Mouse (Mus musculus) forebrain, postnatal 0 days (tissue): ENCODE data around the gene Gm21677. TPM values are rescaled to one million over a fixed set of nuclear protein-coding genes. Genes with fewer than 3 reads are reported as not detected.
"Not testable (repeated sequence)": the region's sequence is repeated elsewhere in the genome, so short reads cannot be mapped to it uniquely, and the experiment has no call there.

ENCODE experiments used
- ATAC-seq: fragments of 200-750 bp; cut with Nextera tagmentation; 2 replicates; pipeline ENCODE4 v1.8.0; 2017; ENCODE audit warnings: mild to moderate bottlenecking, moderate library complexity
- DNase-seq: peaks from one replicate; pipeline ENCODE4 v3.0.0-alpha.2; 2015
- H3K27ac ChIP-seq: fragments of 300-500 bp; sonication (generic); 2 replicates; pipeline ENCODE4 v1.5.1; 2014; ENCODE audit warnings: low read depth, mild to moderate bottlenecking, antibody characterized with exemption, low read length, moderate library complexity, mixed read lengths
- H3K27me3 ChIP-seq: fragments of 300-500 bp; sonication (generic); 2 replicates; pipeline ENCODE4 v1.6.1; 2014; ENCODE audit warnings: mild to moderate bottlenecking, low read length, mixed read lengths; ENCODE audit not compliant: insufficient read depth
- H3K36me3 ChIP-seq: fragments of 300-500 bp; sonication (generic); 2 replicates; pipeline ENCODE4 v1.6.1; 2014; ENCODE audit warnings: mild to moderate bottlenecking, moderate library complexity; ENCODE audit not compliant: insufficient read depth
- H3K4me1 ChIP-seq: fragments of 300-500 bp; sonication (generic); 2 replicates; pipeline ENCODE4 v1.6.1; 2014; ENCODE audit warnings: antibody characterized with exemption; ENCODE audit not compliant: insufficient read depth
- H3K4me2 ChIP-seq: fragments of 300-500 bp; sonication (generic); 2 replicates; pipeline ENCODE4 v1.6.1; 2014; ENCODE audit warnings: low read depth, mild to moderate bottlenecking, moderate library complexity
- H3K4me3 ChIP-seq: fragments of 300-500 bp; sonication (generic); 2 replicates; pipeline ENCODE4 v1.5.1; 2014; ENCODE audit warnings: low read depth, low read length, mixed read lengths
- H3K9ac ChIP-seq: fragments of 300-500 bp; sonication (generic); 2 replicates; pipeline ENCODE4 v1.6.1; 2014; ENCODE audit warnings: mild to moderate bottlenecking
- H3K9me3 ChIP-seq: fragments of 300-500 bp; sonication (generic); 2 replicates; pipeline ENCODE4 v1.6.1; 2016; ENCODE audit warnings: low read length
- WGBS: fragments of 180-500 bp; shearing (Covaris S2); extraction: QIAGEN DNeasy Blood & Tissue Kit; methylation state at CpG from one replicate; pipeline ENCODE4 v1.1.7; 2014; 5-methylcytosine and 5-hydroxymethylcytosine counted together
- polyA plus RNA-seq: library from polyadenylated mRNA; unstranded; fragments of >200 nt; fragmentation: Nextera tagmentation; extraction: Ambion mirVana; gene quantifications from 2 replicates; pipeline ENCODE4 v1.2.1, GENCODE M21; 2015
- total RNA-seq: library from RNA; depleted of rRNA; stranded (reverse); fragments of >200 nt; gene quantifications from 2 replicates; pipeline ENCODE4 v1.2.3, GENCODE M21; 2014; rRNA removed

Gene Gm21677
- 0.23 TPM in 1 of 2 replicates, not detected in the other for total RNA-seq
- not detected in 2 replicates for polyA plus RNA-seq

GRCm38 (mm10) chrY:3306349-3306748 is at the start of gene Gm21677:
Gene Gm21677, minus strand, starts transcription at chrY:3306449.
- ATAC-seq, H3K36me3 ChIP-seq: not testable (repeated sequence)
- no CpG with 5 or more reads among the region's 9 CpGs for WGBS

GRCm38 (mm10) chrY:3345229-3345628 is 39.0 kb upstream of the Gm21677 start, which contains the start of gene Gm21693:
Gene Gm21693, minus strand, starts transcription at chrY:3345329.
- not testable (repeated sequence) for H3K9me3 ChIP-seq
- WGBS = no CpG with 5 or more reads among the region's 9 CpGs

More at GRCm38 (mm10) chrY:3306349-3306748, at the start of gene Gm21677:
- not testable (repeated sequence) for H3K9ac ChIP-seq, H3K4me3 ChIP-seq, DNase-seq, H3K4me1 ChIP-seq, H3K4me2 ChIP-seq, H3K27ac ChIP-seq, H3K27me3 ChIP-seq, H3K9me3 ChIP-seq

GRCm38 (mm10) chrY:3340661-3341060 is 34.4 kb upstream of the Gm21677 start:
- not testable (repeated sequence) for DNase-seq, H3K9ac ChIP-seq, H3K27me3 ChIP-seq, H3K9me3 ChIP-seq, H3K4me3 ChIP-seq, H3K36me3 ChIP-seq, H3K4me1 ChIP-seq, H3K27ac ChIP-seq, H3K4me2 ChIP-seq, ATAC-seq
- no CpG with 5 or more reads among the region's 11 CpGs for WGBS

More at GRCm38 (mm10) chrY:3345229-3345628, 39.0 kb upstream of the Gm21677 start, which contains the start of gene Gm21693:
- not testable (repeated sequence) for H3K4me1 ChIP-seq, H3K27ac ChIP-seq, H3K27me3 ChIP-seq, H3K9ac ChIP-seq, H3K4me2 ChIP-seq, H3K4me3 ChIP-seq, H3K36me3 ChIP-seq, DNase-seq, ATAC-seq

Other genes with a start within 250 kb of the Gm21677 start
- not detected in 2 replicates for gene Gm21693, start 38.9 kb upstream of the Gm21677 start, total RNA-seq
- not detected in 2 replicates for gene Gm21693, start 38.9 kb upstream of the Gm21677 start, polyA plus RNA-seq
- not detected in 2 replicates for gene Gm21704, start 103.7 kb upstream of the Gm21677 start, total RNA-seq
- not detected in 2 replicates for gene Gm21704, start 103.7 kb upstream of the Gm21677 start, polyA plus RNA-seq
- gene Gm21708, start 103.7 kb upstream of the Gm21677 start, total RNA-seq = 0.23 TPM in 1 of 2 replicates, not detected in the other
- gene Gm21708, start 103.7 kb upstream of the Gm21677 start, polyA plus RNA-seq = not detected in 2 replicates